Mouse (Mus musculus) thymus, postnatal 0 days (tissue): ENCODE measurements at regions not wholly inside any gene's neighbourhood (a gene's known extent, or its start where the extent isn't known, plus 50 kb on each side); places are given as distances from the start of the nearest gene placed in this dataset.

Source experiments
- DNase-seq: peaks from one replicate; pipeline ENCODE4 v3.0.0-alpha.2; 2015; ENCODE audit warnings: low spot score

DNA sequence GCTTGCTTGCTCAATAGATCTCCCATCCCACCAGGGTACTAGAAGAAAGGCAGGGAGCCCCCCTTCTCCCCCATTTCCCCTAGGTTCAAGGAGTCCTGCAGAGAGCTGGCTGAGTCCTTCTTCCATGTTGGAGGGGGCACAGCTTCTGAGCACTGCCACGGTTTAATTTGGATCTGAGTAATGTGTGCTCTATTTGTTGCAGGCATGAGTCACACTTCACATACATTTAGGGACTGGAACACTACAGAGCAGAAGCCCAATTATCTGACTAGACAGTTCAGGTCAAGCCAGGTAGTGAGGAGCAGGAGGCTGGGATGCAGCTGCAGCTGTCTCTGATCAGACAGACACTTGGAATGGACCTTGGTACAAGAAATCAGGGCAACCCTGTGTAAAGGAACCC is 644.1 kb upstream of the Fam19a5 start:
- no peak for DNase-seq

DNA sequence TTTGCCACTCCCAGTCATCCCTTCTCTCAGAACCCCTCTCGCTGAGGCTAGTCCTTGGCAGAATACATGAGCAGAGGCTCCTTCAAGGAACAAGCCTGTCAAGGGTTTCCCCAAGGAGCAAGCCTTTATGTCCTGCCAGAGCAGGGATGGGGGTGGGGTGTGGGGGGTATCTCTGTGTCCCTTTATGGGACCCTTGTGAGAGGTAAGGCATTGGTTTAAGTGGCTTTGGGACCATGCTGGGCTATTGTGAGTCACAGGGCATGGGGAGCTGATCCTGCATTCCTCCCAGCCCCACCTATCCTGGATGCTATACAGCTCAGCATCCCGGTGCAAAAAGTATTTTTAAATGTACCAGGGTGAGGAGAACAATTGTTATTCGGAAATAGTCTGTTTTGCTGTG is 641.1 kb upstream of the Fam19a5 start:
- DNase-seq: no peak

DNA sequence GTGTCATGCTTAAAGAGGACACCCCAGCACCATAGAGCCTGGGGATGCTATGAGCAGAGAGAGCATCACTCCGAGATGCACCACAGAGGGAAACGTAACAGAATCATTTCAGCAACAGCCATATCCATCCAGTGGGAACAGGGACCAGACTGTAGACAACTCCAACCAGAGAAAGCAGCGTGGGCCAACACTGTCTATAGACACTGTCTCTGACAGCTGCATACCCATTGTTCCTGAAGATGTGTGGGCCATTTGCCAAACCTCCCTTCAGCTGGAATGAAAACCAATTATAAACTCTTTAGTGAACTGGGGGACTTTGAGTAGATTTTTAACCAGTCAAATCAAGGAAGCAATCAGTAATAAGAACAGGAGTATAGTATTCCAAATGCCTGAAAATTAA is 630.8 kb upstream of the Fam19a5 start:
- DNase-seq: no peak

DNA sequence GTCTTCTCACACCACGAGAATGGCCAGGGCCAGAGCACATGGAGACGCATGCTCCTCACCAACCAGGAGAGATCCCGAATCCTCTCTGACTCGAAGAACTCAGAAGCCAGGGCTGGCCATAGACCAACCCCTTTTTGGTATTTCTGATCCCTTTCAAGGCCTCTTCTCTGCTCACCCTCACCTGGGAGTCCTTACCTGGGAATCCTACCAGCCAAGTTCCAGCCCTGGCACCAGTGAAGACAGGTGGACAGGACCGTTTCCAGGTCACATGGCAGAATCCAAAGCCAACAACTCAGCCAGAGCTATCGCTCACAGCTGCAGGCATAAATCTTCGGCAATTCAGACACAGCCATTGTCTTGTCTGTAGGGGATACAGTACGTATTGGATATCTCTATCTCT is 626.2 kb upstream of the Fam19a5 start:
- no peak for DNase-seq

DNA sequence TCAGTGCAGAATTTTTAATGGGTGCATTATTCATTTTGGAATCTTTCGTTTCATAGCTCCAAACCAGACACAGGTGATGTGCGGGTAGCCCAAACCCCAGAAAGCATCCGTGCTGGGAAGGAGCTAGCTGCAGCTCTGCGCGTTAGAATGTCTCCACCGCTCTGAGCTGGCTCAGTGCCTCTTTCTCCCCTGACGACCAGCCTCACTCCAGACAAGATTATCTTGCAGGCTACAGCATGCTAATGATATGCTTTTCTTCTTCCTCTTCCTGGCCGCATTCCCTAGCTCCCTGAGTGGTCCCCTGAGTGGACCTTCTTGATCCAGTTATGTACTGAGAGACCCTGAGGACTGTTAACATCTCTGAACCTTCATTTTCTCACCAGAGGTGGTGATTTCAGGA is 624.4 kb upstream of the Fam19a5 start:
- DNase-seq: no peak

DNA sequence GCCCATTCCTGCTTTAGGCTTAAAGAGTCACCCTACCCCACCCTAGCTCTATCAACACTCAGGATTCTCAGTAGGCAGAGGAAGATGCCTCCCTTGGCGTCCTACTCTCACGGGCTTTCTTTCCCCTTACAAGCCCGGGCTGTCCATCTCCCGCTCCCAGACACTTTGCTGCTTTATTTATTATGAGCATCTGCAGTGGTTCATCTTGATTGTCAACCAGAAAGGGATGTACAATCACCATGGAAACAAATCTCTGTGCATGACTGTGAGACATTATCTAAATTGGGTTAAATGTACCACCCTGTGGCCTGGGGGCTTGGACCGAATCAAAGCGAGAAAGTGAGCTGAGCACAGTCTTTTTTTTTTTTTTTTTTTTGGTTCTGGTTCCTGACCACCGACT is 623.9 kb upstream of the Fam19a5 start:
- no peak for DNase-seq

DNA sequence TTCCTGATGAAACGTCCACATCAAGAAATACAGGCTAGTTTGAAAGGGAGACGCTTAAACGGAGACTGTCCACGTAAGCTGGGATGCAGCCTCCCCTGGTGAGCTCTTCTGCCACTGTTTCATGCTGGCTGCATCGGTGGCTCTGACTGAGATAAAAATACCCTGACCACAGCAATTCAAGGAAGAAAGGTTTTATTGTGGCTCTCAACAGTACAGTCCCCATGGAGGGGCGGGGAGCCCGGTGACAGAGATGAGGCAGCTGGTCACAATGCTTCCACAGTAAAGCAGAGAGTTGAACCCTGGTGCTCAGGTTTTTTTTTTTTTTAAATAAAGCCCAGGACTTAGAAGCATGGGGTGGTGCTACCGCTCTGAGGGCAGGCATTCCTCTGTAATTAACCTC is 622.7 kb upstream of the Fam19a5 start:
- no peak for DNase-seq

DNA sequence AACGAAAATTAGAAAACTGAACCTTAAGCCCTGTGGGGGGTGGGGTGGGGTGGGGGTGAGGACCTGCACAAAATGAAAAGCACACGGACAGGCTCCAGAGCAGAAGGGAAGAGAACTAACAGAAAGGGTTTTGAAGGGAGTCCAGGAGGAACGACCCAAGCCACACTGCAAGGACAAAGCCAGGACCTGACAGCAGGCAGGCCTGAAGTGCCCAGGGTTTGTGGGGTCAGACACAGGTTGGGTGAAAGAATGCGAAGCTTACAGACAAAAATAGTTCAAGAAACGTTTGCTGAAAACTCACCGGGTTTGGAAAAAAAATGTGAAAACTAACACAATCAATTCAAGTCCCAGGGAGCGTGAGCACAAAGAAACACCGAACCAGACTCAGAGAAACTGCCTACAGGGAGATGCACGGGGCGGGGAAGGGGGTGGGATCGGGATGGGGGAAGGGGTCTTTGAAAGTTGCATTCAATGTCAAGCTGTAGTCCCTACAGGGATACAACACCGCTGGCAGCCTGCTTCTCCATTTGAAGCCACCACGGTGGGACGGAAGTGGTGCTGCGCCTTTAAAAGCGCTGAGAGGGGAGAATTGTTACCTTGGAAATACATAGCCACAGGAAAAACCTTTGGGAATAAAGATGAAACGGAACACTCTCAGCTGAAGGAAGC is 618.9 kb upstream of the Fam19a5 start:
- DNase-seq: no peak

DNA sequence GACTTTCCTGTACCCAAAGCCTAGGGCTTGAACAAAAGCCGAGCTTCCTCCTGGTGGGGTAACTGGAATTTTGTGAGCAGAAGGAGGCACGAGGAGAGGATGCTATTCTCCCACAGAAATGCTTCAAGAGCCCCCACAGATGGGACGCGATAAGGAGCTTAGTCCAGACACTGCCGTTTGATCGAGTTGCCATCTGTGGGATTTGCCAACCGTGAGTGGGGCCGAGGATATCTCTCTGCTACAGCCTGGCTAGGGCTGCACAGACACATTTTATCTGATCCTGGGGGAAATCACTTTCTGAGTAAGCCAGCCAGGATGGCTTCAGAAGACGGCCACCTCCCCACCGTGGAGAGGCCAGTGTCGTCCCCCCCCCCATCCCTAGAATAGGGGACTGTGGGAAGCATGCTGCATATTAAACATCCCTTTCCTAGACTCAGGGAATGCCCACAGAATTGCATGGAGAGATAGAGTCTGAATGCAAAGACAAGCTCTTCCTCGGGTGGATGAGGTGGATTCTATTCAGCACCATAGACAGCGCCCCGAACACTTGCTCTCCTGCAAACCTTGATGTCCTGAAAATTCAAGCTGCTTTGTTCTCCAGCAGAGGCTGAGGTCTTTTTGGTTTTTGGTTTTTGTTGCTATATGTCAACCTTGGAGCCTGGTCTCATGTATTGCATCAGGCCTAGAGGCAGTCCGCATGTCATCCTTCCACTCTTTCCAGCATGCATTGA is 611.6 kb upstream of the Fam19a5 start:
- DNase-seq: no peak

DNA sequence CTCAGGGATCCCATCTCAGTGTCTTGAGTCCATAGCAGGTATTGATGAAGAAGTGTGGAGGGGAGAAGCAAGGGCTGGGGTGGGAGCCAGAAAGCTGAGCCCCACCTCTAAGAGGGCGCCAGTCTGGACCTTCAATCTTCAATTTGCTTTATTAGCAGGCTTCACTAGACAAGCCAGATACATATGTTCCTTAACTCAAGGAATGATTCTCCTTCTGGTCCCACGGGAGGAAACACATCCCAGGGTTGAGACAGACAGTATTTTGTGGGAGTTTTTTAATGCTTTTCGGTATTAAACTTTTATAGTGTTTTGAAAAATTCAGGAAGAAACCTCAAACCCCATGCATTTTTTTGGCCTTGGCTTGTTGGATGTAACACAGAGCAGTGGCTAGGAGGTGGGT is 606.7 kb upstream of the Fam19a5 start:
- no peak for DNase-seq

DNA sequence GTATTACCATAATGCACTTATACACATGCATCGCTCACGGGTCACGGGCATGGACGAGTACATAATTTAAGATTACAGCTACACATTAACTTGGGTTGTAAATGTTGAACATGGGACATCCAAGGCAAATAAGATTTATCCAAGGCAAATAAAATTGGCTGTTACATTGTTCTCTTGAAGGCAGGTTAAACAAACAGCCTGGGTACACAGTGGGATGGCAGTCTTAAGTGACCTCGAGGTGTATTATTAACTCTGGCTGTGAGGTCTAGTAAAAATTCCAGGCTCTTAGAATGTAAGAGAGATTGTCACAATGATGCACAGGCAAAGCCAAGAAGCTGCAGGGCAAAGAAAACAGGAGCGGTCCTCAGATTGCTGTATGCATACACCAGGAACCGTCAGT is 599.6 kb upstream of the Fam19a5 start:
- no peak for DNase-seq

DNA sequence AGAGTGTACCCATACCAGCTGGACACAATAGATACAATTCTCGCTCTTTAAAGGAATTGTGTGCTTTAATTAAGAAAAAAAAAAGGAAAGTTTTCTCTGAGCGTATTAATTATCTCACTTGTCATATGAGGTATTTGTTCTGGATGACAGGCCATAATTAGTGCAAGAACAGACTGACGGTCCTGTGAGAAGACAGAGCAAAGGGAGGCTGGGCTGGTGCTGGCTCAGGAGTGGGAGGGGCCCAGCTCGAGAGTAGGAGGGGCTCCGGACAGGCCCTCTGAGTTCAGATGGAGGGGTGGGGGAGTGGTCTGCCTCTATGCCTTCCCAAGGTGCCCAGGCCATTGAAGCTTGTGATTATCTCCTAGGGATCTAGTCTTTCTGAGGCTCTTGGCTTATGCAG is 591.5 kb upstream of the Fam19a5 start:
- DNase-seq: no peak

DNA sequence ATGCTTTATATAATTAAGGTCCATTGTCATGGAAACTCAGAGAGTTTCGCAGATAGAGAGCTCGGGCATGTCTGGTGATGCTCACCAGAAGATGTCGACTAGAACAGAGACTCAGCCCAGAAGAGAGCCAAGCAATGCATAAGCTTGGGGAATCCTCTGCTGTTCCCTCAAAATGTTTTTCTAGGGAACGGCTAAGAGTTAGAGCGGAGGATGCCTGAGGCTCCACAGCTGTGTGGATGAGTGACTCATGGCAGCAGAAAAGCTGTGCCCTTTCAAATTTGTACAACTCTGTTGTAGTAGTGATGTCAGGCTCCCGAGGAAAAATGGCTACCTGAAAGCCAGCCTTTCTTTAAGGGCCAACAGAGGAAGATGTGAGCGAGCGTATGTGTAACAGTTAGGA is 586.2 kb upstream of the Fam19a5 start:
- no peak for DNase-seq

DNA sequence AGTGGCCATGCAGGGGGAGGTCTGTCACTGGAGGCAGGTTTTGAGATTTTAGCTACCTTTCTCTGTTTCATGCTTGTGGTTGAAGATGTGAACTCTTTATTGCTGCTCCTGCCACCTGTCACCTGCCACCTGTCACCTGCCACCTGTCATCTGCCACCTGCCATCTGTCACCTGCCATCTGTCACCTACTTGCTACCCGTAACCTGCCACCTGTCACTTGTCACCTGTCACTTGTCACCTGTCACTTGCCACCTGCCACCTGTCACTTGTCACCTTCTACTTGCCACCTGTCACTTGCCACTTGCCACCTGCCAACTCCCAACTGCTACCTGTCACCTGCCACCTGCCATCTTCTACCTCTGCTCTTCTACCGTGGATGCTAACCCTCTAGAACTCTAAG is 581.2 kb upstream of the Fam19a5 start:
- DNase-seq: no peak

DNA sequence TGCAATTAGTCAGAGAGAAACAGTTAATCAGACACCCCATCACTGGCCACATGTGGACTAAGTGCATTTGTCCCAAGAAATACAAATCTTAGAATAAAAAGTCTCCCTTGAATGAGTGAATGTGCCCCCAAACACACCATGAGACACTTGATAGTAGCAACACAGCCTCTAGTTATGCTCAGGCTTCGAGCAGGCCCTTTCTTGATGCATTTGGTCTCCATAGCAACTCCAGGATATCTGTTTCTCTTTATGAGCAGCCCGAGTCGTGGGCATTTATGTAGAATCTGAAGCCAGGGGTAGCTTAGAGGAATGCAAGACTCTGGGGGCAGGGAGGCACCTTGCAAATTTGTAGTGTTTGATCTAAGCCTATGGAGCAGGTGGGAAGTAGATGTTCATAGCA is 580.6 kb upstream of the Fam19a5 start:
- DNase-seq: no peak

DNA sequence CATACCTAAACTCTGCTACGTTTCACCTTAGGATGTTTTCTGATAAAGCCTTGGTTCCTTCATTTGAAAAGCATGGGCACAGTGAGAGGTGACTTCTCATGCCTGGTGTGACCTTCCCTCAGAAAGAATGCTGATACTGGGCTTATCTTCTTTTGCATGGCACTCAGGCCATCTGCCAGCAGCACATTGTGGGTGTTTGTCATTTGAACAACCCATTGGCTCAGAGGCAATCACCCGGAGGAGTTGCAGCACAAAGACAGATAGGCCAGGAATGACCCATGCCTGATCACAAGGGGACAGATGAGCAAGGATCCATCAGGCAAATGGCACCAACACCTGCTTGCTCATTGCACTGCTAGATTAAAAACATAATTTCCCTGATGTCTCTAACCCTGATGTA is 572.7 kb upstream of the Fam19a5 start:
- no peak for DNase-seq

DNA sequence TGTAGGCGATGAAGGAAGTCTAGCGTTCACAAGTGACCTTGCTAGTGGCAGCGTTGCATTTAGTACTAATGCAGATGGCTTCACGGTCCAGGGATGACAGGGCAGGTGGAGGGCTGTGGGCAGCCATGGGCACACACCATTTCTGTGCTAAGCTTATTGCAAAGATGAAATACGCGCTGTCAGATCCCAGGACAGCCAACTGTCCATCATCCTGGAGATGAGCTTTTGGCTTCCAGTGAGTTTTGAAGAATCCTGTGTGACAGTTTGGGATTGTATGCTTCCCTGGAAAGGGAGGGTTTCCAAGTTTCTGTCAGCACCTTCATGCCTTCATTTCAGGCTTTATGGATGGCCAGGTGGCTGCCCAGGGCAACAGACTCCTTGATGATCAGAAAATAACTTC is 547.9 kb upstream of the Fam19a5 start:
- DNase-seq: no peak

DNA sequence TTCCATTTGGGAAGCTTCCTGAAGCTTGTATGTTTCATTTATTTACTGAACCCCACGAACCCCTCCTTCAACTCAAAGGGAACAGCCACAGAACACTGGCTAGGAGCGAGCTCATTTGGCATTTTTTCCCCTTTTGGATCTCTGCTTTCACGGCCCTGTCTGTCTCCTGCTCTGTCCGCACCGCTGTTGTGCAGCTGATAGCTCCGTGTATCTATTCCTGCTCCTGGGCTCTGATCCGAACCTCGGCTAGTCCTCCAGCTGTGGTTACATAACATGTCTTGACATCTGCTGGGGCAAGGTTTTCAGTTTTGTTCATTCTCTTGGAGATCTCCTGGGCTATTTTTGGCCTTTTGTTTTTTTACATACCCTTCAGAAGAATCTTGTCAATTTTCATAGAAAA is 525.1 kb upstream of the Fam19a5 start:
- no peak for DNase-seq

DNA sequence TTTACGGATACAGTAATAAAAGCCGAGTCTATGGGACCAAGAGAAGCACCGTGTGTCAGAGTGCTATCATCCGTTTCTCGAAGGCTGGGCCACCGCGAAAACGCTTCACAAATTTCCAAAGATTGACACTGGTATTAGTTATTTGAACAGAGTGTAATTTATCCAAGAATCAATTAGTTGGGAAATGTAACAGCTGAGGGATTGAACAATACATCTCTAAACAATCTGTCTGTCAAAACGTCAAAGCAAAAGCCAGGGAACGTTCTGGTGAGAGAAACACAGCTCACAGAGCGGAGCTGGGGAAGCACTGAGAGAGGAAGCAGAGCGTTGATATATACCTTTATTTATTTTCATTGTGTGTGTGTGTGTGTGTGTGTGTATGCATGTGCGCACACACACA is 498.1 kb upstream of the Fam19a5 start:
- no peak for DNase-seq

DNA sequence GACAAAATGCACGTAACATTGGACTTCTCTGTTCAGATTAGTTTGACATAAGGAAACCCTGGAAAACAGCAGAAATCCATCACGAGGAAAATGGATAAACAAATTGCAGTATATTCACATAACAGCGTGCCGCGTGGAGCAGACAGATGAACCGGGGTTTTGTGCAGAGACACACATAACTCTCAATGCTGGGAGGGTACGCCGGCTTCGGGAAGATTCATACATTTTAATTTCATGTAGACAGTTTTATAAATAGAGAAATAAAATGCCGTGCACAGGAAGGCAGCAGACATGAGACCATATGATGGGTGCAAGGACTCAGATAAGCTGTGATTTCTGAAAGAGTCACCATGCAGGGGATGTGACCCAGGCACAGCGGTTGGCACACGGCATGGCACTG is 489.9 kb upstream of the Fam19a5 start:
- no peak for DNase-seq

DNA sequence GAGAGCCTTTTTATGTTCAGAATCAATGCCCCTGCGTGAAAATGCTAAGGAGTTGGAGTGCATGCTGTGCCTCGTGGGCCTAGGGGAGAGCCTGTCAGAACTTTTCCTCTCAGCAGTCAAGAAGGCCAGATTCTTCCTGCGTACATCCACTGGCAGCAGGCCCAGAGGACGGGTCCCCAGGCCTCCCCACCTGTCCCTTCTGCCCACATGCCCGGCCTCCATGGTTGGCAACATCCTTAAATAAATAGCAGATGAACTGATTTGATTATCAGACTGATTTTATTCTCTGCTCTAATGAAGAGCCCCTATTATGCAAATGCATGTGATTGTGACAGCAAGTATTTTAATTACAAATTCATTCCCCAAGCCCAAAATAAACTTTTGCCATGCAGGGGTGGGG is 479.2 kb upstream of the Fam19a5 start:
- DNase-seq: no peak

DNA sequence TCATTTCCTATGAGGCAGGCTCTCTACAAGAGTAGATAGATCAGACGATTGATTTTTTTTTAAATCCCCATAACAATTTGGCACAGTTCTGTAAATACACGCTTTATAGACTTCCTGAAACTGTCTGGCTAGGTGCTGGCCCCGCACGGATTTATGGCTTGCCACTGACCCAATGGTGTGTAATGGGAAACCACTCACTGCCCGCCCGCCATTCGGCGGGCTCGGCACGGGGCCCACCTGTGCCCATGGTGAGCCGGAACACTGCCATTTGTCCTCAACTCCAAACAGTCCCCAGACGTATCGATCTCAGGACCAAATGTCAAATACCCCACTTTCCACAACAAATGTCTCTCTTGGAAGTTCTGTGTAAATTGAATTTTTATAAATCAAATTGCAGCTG is 475.8 kb upstream of the Fam19a5 start:
- DNase-seq: no peak

DNA sequence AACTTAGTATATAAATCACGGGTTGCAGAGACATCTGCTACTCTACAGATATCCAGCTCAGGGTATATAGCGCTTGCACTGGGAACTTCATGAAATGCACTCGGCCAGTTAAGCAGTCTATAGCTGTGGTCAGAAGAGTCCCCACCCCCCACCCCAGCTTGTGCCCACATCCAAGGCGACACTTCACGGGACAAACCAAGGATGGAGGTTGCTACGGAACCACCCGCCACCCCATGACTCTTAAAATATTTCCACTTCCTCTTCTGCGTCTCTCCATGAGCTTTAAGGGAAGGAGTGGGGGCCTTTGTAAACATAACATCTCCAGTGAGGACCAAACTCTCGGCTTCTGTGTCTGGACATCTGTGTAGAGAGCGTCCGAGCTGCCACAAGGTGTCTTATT is 469.5 kb upstream of the Fam19a5 start:
- DNase-seq: no peak

DNA sequence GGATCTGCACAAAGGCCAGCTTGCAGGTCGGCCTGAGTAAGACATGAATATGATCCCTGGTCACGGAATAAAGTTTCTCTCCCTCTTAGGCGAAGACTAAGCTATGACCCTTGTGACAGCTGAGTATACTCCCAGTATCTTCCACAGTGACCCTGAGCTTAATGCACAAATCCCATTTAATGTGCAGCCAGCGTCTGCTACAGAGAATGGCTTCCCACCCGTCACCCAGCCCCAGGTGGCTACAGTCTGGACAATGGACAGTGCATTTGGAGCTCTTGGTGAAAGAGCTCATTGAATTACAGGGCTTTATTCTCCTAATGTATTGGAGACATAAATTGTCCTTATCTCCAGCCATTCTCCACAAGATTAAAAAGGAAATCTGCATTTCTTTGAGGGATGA is 454.3 kb upstream of the Fam19a5 start:
- DNase-seq: no peak
